Mouse (Mus musculus) bone marrow, adult 2 months (tissue): ENCODE data around the gene Slc9a8.

Experiments used
- CTCF ChIP-seq: fragments of 200-500 bp; IDR thresholded peaks from 2 replicates; pipeline ENCODE4 v1.5.1; 2011; ENCODE audit warnings: low read length, control low read depth; ENCODE audit not compliant: control insufficient read depth, insufficient read depth
- POLR2A ChIP-seq: fragments of 200-500 bp; IDR thresholded peaks from 2 replicates; pipeline ENCODE4 v1.6.1; 2011; ENCODE audit warnings: low read depth, mild to moderate bottlenecking, control low read depth, low read length, borderline replicate concordance; ENCODE audit not compliant: control insufficient read depth

GRCm38 (mm10) chr2:167471585-167471984 lies 50.1 kb downstream of the Slc9a8 start:
- TF ChIP-seq CTCF (no peak), POLR2A (no peak)
